Mouse (Mus musculus) lung, adult 18-20 months (tissue): ENCODE data around the gene Cntrob.
A peak's percentile ranks its signal among the peaks of the same experiment; 100 is the strongest.

ENCODE experiments used
- DNase-seq, 2 experiments: peaks; one replicate each; pipeline ENCODE4 v3.0.0; 2022; ENCODE audit warnings: mixed read lengths in 2 of 2

Cntrob gene

GRCm38 (mm10) chr11:69323667-69324111 is at the start of gene Cntrob, which contains the start of gene Trappc1:
TSS of gene Cntrob (minus strand) at chr11:69323775.
TSS of gene Trappc1 (plus strand) at chr11:69323980.
- peak; percentile 99 to 100 for DNase-seq

- DNase-seq: peak in 1 of 2 experiments; percentile 15
These were observed 49.2 kb upstream of the Cntrob start for GRCm38 (mm10) chr11:69372780-69373170.

- no peak for DNase-seq
These were observed 48.6 kb upstream of the Cntrob start for GRCm38 (mm10) chr11:69372056-69372779.

- DNase-seq: no peak
These were observed 48.0 kb upstream of the Cntrob start for GRCm38 (mm10) chr11:69371601-69372000.

DNA sequence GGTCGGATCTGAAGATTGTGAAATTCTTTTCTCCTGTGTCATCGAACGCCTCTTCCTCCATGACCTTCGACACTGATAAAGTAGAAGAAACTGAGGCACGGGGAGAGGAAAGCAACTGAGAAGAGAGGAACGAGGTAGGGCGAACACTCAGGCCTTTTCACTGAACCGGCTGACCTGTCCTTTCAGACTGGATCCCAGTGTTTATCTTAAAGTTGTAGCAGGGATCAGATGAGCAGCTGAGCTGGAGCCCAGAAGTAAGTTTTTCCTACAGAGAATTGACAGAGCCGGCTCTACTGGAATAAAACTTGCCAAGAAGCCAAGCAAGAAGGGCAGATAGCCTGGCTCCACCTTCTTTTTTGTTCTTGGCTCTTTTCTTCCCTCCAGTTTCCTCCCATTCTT is 47.2 kb upstream of the Cntrob start:
- DNase-seq: peak in 1 of 2 experiments; percentile 14

GRCm38 (mm10) chr11:69369990-69370816 is 46.6 kb upstream of the Cntrob start:
- DNase-seq: no peak

DNA sequence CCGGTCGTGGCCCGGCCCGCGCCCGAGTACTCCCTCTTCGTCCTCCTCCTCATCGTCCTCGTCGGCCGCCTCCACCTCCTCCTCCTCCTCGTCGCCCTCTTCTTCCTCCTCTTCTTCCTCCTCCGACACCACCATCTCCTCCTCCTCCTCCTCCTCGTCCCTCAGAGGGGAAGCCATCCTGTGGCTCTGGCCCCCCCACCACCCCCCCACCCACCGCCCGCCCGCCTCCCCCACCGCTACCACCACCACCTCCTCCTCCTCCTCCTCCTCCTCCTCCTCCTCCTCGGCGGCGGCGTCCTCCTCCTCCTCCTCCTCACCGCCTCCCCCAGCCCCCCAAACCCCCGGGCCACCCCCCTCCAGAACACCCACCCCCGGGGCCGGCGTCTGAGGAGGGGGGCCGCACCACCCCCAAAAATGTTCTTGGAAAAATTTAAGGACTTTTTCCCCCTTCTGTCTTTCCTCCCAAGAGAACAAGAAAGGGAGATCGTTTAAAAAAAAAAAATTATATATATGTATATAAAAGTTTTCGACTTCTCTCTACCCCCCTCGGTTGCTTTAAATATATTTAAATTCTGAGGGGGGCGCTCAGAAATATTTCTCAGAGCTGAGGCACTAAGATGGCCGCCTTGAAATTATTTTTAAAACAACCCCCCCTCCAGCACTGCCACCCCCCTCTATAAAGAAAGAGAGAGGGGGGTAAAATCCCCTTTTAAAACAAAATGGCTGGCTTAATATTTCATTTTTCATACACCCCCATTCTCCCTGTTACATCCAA is 45.8 kb upstream of the Cntrob start, which contains the start of gene Chd3:
Gene Chd3 (minus strand): TSS at position 192 of the 775 bp plus-strand sequence.
- peak; percentile 33 to 37 for DNase-seq

DNA sequence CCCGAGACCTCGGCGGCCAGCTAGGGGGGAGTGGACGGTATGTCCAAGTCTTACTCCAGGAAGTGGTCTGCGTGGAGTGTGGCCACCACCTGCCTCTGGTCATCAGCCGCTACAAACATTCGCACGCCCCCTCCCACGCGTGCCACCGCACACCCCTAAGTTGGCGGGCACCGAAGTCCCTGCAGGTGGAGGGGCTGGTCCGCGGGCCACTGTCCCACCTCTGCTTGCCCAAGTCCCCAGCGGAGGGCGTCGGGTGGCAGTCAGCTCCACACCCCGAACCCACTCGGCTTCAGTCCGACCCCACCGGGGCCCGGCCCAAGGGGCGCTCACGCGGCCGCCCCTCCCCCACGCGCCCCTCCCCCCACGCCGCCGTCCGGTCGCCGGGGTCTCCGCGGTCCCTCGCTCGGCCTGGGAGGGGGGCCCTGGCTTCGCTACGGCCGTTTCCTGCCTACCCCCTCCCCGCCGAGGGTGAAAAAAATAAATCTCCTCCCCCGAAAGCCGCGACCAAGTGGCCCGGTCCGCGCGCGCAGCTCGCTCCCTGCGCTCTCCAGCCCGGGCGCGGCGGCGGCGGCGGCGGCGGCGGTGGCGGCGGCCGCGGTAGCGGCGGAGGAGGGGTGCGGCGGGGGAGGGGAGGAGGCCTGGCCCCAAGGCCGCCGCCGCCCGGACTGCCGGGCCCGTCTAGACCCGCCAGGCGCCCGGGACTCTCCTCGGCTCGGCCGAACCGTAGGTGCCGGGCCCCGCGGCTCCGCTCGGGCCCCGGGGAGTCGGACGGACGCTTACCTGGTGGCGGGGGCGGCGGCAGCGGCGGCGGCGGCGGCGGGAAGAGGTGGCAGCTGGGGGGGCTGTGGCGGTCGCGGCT is 45.0 kb upstream of the Cntrob start:
- peak; percentile 30 to 50 for DNase-seq

GRCm38 (mm10) chr11:69367616-69368355 is 44.2 kb upstream of the Cntrob start:
- DNase-seq: peak; percentile 54 to 60

DNA sequence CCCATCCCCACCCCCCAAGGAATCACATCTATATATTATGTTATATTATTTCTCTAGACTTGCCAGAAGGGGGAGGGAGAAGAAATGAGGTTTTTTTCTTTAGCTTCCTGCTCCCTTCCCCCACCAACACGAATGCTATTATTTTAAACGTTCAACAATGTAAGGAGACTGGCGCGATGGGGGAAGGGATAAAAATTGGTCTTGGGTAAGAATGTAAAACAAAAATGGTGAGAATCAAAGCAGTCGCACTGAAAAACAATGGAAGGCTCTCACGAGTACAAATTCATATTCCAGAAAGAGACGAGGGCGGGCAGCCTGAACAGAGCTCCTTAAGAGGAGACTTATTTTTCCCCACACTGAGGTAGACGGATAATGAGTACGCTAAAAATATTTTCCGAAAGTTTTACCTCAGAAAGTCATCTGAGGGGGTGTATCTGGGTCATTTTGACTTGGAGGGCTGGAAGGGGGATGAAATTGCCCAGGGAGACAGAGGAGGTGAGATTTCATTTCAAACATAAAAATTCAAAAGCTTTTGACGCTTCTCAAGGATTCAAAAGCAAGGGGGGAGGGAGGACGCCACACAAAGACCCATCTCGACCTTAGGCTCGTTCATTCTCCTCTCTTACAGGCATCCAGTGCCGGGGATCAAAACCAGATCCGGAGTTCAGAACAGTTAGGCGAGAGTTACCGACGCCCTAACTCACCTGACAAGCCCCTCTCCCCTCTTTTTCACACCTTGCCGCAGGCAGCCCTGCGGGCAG is 43.5 kb upstream of the Cntrob start:
- peak in 1 of 2 experiments; percentile 16 for DNase-seq

DNA sequence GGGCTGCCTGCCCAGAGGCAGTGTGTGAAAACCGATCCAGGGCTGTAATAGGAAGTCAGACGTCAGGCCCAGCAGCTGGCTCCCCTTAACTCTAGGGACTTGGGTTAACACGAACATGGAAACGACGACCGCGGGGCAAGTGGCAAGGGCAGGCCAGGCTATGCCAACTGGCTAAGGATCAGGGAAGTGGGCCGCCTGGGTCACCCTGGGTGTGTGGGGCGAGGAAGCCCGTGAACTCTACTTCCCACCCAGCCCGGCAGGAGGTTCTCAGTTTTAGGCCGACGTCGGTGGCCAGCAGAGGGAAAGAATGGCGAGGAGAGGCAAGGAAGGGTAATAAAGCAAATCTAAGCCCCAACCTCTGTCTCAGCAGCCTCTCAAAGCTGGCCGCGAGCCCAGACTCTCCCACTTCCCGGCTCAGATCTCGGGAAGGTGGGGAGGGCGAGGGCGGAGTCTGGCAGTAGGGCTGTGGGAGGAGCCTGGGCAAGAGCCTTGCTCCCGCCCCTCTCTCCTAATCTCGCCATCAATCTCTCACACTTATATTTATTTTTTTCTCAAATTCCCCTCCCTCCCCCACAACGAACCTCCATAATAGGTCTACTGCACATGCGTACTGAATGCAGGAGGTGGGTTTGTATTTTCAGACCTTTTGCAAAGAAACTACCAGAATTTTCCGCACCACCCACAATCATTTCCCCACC is 42.7 kb upstream of the Cntrob start:
- peak; percentile 97 to 98 for DNase-seq

GRCm38 (mm10) chr11:69365722-69366121 is 42.1 kb upstream of the Cntrob start:
- peak; percentile 60 to 68 for DNase-seq

GRCm38 (mm10) chr11:69364910-69365309 is 41.3 kb upstream of the Cntrob start:
- peak; percentile 98 to 99 for DNase-seq

DNA sequence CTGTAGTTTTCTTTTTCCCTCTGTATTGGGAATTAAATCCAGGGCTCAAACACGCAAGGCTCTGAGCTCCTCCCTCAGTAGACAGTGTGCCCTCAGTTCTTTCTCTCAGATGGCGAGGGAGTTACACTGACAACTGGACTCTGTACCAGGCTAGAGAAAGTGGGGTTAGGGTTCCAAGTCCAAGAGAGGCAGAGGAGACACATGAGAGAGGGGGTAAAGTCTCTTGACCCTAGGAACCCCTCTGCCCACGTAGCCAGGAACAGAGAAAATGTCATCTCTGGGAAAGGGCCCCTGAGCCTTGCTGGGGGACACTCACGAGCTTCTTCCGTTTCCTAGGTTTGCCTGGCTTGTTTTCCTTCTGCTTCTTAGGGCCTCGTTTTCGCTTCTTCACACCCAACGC is 40.8 kb upstream of the Cntrob start:
- DNase-seq: no peak

- DNase-seq: no peak
These were observed 38.9 kb upstream of the Cntrob start for GRCm38 (mm10) chr11:69362479-69362878.

DNA sequence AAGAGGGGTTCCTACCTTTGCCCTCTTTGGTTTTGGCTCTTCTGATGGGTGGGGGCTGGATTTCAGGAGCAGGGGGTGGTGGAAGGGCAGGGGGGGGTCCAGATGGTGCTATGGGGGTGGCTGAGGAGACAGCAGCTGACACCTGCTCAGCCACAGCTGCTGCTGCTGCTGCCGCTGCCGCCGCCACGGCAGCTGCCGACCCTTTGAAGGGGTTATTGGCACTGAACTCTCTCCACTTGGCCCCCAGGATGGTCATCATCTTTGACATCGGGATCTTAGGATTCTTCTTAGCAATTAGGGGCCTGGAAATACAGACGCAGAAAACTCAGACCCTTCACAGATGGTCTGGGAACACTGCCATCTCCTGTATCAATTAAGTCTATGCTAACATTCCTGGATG is 38.4 kb upstream of the Cntrob start:
- no peak for DNase-seq

GRCm38 (mm10) chr11:69357690-69358089 is 34.1 kb upstream of the Cntrob start:
- no peak for DNase-seq

DNA sequence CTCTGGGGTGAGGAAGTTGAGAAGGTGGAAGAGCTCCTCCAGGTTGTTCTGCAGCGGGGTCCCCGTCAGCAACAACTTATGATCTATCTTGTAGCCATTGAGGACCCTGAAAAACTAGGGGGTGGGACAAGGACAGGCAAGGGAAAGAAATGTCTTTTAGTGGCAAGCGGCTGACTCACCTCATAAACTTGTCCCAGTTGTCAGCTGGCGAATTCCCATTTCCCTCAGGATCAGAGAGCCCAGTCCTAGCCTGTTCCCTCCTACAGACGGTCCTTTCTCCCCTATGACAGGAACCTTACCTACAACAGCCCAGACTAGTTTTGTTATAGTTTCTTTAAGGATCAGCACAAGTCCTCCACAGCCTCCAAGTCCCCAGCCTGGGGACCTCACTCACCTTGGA is 33.0 kb upstream of the Cntrob start:
- DNase-seq: no peak

DNA sequence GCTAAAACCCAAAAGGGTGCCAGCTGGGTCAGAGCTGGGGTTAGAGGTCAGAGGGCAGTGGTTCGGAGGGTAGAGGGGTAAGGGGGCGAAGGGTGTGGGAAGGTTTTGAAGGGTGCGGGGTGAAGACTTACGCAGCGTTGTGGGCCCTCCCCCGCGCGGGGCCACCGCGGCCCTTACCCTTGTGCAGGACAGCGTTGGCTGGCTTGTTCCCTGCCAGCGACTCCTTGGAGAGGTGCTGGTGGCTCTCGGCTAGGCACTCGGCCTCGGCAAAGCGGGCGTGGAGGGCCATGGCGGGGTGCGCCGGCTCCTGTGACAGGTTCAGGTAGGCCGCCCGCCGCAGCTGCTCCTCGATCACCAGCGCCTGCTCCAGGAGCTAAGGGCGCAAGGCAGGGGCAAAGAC is 22.9 kb upstream of the Cntrob start:
- DNase-seq: no peak
